17 mouse cellular contexts compared by ENCODE assay signal in genomic region chr11:48525517-48525916, GRCm38 (mm10).
"Had no signal": no experiment of that assay in that cellular context is flagged by ENCODE, and none has a peak within 500 bp of the region (broad histone marks: within the 10 kb centered on the region; RNA-seq: fewer than 3 reads in every experiment).

No protein-coding gene starts in this region.

- ATAC-seq: liver, postnatal 0 days; lung, postnatal 0 days; midbrain, embryonic 13.5 days had no signal

- H3K9me3 ChIP-seq: limb, embryonic 12.5 days; midbrain, embryonic 13.5 days; neural tube, embryonic 12.5 days had no signal

- H3K4me1 ChIP-seq: limb, embryonic 12.5 days; liver, embryonic 13.5 days; midbrain, embryonic 13.5 days; neural tube, embryonic 12.5 days had no signal

- H3K9ac ChIP-seq: limb, embryonic 12.5 days; liver, embryonic 13.5 days; liver, postnatal 0 days; midbrain, embryonic 13.5 days; neural tube, embryonic 12.5 days had no signal

- H3K36me3 ChIP-seq: limb, embryonic 12.5 days; liver, embryonic 13.5 days; midbrain, embryonic 13.5 days; neural tube, embryonic 12.5 days had no signal

- H3K27me3 ChIP-seq: limb, embryonic 12.5 days; liver, embryonic 13.5 days; midbrain, embryonic 13.5 days; neural tube, embryonic 12.5 days had no signal

- H3K4me3 ChIP-seq: limb, embryonic 12.5 days; liver, embryonic 13.5 days; midbrain, embryonic 13.5 days; neural tube, embryonic 12.5 days had no signal

- DNase-seq: kidney, adult 11 months; kidney, adult 9 months; kidney, postnatal 36 days; layer of hippocampus, adult 9-11 months; layer of hippocampus, postnatal 36 days; liver; liver, embryonic 13.5 days; liver, postnatal 0 days; lung, postnatal 36 days; thymus, adult 18-20 months; thymus, postnatal 14 days had no signal

- H3K27ac ChIP-seq: kidney, postnatal 0 days; limb, embryonic 12.5 days; liver, embryonic 13.5 days; midbrain, embryonic 13.5 days; neural tube, embryonic 12.5 days; stomach, postnatal 0 days had no signal

- H3K4me2 ChIP-seq: limb, embryonic 12.5 days; liver, embryonic 13.5 days; midbrain, embryonic 13.5 days; neural tube, embryonic 12.5 days had no signal
